Mouse (Mus musculus) cerebellum, adult 9-10 months (tissue): ENCODE data around the gene Zbtb12.
"Not testable (repeated sequence)": the region's sequence is repeated elsewhere in the genome, so short reads cannot be mapped to it uniquely, and the experiment has no call there.

Source experiments
- DNase-seq: peaks from one replicate; pipeline ENCODE4 v3.0.0; 2022

The Zbtb12 gene

DNA sequence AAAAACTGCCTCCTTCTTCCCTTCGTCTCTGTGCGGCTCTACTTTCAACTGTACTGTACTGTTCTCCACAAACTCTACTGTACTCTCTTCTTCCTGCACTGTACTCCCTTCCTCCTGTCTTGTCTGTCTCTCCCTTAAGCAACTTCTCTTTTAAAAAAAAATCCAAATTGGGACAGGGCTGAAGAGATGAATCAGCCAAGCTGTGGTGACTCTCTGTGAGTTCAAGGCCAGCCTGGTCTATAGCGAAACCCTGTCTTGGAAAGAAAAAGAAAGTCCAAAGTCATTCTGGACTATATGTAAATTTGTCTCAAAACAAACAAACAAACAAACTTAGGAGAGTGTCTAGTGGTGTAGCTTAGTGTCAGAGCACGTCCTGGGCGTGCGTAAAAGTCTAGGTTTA lies 5.0 kb upstream of the Zbtb12 start:
- DNase-seq, result no peak

DNA sequence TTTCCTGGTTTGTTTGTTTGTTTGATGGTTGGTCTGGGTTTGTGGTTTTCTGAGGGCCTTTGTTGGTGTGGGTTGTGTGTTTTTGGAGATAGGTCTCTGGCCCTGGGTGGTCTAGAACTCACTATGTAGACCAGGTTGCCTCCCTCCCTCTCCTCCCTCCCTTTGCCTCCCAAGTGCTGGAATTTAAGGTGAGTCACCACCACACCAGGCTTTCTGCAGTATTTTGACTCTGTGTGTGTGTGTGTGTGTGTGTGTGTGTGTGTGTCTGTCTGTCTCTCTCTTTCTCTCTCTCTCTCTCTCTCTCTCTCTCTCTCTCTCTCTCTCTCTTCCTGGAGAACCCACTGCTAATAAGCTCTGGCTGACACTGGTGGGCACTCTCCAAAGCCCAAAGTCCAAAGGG lies 1.9 kb downstream of the Zbtb12 start:
- DNase-seq, result no peak

DNA sequence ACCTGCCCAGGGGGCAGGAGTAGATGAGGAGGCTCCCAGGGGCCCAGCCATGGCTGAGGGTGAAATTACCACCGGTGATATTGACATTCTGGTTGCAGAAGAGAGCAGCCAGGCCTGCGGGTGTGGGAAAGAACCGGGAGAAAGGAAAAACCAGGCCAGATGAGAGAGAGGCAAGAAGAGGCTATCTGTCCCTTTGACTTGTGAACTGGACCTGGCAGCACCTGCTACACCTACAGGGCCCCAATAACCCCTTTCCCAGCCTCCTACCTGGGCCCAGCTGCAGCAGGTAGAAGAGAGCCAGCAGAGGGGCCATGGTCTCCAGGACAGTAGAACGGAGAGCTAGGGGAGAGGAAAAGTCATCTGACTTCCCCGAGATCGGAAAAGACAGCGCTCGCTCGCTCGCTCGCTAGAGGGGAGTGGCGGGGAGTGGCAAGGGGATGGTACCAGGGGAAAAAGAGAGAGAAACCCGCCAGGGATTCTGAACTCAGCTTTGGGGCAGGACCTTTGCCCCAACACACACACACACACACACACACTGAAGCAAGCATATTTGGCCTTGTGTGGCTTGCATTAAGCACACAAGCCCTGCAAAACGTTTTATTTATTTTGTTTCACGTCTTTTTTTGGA lies 2.5 kb downstream of the Zbtb12 start, which contains the start of gene Gm20547:
Gene Gm20547, minus strand, starts transcription at position 360 of the 628 bp plus-strand sequence.
- DNase-seq, result no peak

DNA sequence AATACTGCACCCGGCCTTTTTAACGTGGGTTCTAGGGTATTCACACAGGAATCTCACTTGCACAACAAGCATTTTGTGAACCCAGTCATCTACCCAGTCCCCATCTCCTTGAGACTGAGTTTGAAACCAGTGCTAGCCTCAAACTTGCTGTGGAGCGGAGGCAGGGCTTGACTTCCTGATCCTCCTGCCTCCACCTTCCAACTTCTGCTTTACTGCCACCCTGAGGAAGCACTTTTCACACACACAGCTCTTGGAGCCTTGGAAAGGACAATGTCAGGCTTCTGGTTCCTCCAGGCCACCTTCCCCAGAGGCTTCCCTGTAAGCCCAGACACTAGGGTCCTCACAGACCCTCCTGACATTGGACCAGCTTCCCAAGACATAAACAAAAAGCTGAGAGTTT lies 4.0 kb downstream of the Zbtb12 start:
- DNase-seq, result no peak

DNA sequence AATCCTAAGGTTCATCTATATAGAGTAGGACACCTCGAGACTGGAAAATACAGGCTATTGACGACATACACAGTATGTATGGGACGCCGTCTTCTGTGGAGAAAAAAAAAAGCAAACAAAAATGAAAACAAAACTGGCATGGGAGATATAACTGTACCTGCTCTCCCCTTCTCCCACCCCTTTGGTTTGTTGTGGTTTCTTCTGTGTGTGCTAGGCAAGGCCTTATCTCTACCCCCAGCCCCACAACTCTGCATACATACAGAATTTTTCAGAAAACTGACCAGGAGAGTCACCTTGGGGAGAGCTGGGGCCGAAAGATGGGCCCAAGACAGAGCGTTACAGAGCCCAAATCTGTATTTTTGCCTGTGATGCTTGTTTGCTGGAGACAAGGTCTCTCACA lies 5.4 kb downstream of the Zbtb12 start:
- DNase-seq, result no peak

DNA sequence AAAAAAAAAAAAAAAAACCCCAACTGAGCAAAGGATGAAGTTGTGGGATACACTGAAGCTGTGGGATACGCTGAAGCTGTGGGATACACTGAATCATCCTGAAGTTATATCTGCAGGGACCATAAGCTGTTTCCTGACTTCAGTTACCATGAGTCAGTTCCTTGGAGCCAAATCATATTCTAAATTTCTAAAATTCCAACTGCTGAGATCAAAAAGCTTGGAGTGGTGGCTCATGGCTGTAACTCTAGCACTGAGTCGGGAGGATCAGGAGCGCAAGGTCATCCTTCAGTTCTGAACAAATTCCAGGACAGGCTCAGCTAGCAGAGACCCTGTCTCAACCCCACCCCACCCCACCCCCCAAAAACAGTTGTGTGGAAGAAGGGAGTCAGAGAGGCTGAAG lies 6.3 kb downstream of the Zbtb12 start:
- DNase-seq, result no peak

DNA sequence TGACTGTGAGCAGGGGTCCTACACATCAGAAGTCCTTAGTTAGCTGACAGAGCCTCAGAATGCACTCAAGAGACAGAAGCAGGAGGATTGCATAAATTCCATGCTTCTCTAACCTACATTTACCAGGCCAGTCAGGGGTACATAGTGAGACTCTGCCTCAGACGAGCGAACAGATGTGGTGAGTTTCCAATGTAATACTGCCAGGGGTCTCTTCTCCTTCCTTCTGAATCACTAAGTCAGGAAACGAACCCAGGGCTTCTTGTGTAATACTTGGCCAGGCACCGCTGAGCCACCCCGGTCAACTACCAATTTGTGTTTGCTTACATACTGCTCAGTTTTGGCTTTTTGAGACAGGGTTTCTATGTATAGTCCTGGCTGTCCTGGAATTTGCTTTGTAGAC lies 8.7 kb downstream of the Zbtb12 start:
- no peak for DNase-seq

DNA sequence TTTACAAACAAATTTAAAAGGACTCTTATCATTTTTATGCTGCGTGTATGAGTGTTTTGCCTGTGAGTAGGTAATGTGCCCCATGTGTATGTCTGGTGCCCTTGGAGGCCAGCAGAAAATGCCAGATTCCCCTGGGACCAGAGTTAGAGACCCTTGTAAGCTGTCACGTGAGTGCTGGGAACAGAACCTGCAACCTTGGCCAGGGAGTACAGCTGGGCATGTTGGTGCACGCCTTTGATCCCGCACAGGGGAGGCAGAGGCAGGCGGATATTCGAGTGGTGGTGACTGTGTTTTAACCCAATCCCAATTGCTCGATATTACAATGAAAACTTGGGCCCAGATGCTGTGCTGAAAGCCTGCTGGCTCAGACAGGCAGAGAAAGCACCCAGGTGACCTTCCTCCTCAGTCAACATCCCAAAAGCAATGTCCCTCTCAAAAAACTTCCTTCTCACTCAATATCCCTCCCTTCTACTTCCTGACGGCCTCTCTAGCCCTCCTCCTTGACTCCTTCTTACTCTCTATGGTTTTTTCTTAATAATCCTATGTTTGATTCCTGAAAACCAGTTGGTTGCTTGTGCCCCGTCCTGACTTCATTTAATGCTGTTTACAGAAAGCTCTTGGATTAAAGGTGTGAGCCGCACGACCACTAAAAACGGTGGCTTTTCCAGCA lies 10.9 kb downstream of the Zbtb12 start:
- DNase-seq, result no peak

DNA sequence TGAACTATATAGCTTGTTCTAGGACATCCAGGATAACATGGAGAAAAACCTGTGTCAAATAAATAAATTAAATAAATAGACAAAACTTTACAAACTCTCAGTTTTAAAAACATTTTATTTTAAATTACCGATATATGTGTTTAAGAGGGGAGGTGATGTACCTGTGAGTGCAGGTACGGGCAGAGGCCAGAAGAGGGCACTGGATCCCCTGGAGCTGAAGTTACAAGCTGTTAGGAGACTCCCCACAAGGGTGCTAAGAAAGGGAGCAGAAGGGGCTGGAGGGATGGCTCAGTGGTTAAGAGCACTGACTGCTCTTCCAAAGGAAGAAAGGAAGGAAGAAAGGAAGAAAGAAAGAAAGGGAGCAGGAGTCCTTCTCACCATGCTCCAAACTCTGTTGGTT lies 12.1 kb downstream of the Zbtb12 start:
- no peak for DNase-seq

DNA sequence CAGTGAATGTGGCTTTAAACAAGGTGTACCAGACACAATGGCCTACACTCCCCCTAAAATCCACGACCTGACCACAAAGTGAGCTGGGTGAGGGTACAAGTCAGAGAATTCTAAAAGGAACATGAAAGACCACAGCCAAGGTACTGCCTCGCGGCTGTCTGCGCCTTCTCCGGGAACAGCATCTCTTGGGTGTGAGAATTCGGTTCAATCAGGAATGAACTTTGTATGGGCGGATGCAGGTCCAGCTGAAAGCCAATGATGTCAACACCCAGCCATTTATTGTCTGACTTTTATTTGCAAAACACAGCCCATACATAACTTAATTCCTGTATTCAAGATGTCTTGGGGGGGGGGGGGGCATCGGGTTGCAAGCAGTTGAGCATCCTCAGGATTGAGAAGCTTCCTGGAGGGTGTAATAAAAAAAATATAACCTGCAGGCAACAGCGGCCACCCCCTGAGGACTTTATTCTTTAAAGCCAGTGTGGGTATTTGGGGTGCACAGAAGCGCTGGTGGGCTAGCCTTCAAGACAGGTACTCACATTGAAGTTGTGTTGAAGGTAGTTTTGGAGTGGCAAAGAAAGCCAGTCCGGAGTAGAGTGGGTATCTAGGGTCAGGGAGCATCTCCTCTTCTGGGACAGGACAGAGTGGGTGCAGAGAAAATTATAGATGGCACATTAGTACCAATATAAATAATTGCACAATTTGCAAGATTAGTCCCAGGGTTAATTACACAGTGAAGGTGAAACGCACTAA lies 14.0 kb downstream of the Zbtb12 start:
- peak; percentile 62 for DNase-seq

DNA sequence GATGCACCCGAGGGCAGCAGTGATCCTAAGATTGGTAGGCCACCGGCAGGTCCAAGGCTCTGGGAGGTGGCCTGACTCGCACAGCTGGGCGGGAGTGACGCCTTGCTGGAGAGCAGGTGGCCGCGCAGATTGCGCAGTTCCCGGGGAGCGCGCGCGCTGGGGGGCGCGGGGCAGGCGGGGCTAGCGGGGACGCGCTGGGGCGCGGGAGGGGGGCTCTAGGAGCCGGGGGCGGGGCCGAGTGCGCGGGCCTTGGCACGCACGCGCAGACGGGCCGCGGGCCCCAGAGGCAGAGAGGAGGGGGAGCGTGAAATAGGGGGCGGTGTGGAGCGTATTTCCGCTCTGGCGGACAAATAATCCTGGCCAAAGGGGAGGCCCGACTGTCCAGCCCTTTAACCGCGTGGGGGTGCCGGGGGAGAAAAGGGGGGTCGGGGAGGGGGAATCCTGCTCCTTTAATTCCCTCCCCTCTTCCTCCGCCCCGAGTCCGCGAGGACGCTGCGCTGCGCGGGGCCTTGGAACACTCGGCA lies 14.9 kb downstream of the Zbtb12 start:
- peak; percentile 93 for DNase-seq

DNA sequence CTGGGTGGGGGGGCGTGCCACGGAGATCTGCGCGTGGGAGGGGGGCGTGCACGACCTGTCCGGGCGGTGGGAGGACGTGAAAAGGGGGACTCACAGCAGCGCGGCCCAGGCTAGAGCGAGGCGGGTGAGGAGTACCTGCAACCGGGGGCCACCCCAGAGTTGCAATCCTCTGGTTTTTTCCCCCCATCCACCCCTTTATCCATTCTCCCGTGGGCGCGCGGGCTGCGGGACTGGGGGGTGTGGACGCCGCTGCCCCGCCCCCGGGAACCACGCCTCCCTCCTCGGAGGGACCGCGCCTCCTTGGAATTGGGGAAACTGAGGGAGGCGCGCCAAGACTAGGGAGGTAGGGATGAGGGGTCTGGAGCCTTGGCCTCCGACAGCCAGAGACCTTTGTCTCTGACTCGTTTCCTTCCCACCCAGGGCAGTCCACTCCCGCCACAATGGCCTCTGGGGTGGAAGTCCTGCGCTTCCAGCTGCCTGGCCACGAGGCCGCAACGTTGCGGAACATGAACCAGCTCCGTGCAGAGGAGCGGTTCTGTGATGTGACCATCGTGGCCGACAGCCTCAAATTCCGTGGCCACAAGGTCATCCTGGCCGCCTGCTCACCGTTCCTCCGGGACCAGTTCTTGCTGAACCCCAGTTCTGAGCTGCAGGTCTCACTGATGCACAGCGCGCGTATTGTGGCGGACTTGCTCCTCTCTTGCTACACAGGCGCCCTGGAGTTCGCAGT lies 15.7 kb downstream of the Zbtb12 start:
- DNase-seq, result peak; percentile 76

DNA sequence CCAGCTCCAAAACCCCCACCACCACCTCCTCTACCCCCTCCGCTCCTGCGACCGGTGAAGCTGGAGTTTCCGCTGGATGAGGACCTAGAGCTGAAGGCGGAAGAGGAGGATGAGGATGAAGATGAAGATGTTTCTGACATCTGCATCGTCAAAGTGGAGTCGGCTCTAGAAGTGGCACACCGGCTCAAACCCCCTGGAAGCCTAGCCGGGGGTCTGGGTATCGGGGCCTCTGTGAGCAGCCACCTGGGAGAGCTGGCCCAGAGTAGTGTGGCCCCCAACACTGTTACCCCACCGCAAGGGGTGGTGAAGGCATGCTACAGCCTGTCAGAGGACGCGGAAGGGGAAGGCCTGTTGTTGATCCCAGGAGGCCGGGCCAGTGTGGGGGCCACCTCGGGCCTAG lies 16.4 kb downstream of the Zbtb12 start:
- DNase-seq, result no peak

DNA sequence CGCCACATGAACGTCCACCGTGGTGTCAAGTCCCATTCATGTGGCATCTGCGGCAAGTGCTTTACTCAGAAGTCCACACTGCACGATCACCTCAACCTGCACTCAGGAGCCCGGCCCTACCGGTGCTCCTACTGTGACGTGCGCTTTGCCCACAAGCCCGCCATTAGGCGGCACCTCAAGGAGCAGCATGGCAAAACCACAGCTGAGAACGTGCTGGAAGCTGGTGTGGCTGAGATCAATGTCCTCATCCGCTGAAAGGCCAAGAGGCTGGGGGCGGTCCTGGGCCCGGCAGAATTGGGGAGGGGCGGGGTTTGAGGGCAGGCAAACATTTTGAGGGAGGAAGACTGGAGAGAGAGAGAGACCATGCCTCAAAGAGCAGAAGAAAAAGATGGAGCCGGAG lies 17.1 kb downstream of the Zbtb12 start:
- peak; percentile 53 for DNase-seq

DNA sequence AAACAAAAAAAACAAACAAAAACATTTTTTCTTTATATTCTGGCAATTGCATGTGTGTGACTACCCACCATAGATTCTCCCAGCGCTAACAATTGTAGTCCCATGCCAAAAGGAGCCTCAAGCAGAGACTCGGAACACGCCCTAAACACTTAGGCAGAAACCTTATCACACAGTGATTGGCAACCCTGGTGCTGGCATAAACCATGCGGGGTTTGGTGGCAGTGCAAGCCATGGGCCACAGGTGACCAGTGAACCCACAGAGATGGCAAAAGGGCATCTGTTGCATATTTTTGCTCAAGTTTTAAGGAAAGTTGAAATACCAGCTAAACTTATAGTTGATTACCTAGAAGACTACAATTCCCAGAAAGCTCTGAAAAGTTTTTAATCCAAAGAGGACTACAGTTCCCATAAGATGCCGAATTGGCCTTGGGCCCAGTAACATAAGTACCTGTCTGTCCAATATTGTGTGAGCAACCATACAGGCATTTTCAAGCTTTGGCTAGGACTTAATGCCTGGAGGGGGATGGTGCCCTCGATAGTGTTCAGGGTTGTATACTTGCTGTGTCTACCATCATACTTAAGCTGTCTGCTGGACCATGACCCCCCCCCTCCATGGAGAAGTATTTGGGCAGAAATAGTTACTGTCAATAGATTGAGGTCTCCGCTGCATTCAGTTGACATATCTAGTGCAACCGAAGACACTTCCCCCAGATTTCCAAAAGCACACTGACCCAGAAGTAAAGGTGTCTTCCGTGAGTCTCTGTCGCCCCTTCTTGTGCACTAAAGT lies 18.3 kb downstream of the Zbtb12 start:
- DNase-seq, result peak; percentile 78

DNA sequence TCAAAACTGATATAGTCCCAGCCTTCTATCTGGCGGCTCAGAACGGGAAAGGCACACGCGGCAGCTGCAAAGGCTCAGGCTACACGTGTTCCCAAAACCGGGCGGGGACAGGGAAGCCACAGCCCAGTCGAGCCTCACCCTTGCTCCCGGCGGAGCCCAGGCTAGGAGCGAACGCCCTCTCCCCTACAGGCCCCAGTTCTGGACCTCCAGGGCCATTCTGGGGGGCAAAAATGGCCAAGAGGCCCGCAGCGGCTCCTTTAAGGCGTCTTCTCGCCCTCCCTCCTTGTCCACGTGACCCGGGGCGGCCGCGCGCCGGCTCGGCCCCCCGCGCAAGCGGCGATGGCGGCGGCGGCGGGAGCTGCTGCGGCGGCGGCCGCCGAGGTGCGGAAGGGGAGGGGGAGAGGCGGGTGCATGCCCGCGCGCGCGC lies 18.9 kb downstream of the Zbtb12 start, which contains the start of the genes C2 and Ehmt2:
Gene C2, minus strand, starts transcription at position 106 of the 427 bp plus-strand sequence.
Gene Ehmt2, plus strand, starts transcription at position 310 of the 427 bp plus-strand sequence.
- peak; percentile 80 for DNase-seq

DNA sequence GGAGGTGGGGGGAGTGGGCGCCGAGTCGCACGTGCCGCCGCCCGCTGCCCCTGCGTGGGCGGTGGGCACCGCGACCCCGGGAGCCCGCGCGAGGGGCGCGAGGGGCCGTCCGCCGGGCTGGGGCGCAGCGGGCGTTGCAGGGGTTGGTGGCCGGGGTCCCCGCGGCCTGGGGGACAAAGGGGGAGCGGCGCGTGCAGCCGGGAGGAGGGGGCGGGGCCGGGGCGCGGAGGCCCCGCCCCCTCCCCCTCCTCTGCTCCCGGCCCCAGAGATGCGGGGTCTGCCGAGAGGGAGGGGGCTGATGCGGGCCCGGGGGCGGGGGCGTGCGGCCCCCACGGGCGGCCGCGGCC lies 19.4 kb downstream of the Zbtb12 start:
- no peak for DNase-seq

DNA sequence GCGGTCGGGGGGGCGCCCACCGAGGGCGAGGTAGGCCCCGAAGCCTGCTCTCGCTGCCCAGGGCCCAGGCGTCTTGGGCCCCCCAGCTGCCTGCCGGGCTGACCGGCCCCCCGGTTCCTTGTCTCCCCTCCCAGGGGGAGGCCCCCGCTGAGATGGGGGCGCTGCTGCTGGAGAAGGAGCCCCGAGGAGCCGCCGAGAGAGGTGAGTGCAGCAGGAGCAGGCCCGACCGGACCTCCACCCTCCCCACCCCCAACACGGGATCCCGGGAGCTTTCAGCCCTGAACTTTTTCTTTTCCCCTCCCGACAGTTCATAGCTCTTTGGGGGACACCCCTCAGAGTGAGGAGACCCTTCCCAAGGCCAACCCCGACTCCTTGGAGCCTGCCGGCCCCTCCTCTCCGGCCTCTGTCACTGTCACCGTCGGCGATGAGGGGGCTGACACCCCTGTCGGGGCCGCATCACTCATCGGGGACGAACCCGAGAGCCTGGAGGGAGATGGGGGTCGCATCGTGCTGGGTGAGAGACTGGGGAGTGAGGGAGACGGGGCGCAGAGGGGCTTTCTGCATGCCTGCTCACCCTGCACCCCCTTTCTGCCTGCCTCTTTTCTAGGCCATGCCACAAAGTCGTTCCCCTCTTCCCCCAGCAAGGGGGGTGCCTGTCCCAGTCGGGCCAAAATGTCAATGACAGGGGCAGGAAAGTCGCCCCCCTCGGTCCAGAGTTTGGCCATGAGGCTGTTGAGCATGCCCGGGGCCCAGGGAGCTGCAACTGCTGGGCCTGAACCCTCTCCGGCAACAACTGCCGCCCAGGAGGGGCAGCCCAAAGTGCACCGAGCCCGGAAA lies 20.0 kb downstream of the Zbtb12 start:
- DNase-seq, result peak; percentile 63

DNA sequence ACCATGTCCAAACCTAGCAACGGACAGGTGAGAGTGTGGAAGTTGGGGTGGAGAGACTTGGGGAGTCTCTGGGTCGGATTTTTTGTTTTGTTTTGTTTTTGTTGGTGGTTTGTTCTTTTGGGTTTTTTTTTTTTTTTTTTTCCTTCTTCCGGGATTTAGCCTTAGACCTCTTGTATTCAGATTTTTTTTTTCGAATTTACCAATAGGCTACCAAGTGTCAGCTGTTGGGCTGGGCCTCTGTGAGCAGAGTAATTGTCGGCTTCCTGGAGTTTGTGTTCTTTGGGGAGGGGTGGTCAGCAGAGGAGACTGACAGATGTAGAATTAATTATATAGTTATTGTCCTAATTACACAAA lies 20.6 kb downstream of the Zbtb12 start:
- no peak for DNase-seq

DNA sequence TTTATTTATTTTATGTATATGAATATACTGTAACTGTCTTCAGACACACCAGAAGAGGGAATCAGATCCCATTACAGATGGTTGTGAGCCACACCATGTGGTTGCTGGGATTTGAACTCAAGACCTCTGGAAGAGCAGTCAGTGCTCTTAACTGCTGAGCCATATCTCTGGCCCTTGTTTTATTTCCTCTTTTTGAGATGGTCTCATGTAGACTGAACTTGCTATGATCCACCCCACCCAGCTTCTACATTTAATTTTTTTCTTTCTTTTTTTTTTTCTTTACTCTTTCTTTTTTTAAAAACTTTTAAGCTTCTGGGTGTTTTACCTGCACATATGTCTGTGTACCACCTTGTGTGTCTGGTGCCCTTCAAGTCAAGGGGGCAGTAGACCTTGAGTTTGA lies 21.5 kb downstream of the Zbtb12 start:
- not testable (repeated sequence) for DNase-seq

DNA sequence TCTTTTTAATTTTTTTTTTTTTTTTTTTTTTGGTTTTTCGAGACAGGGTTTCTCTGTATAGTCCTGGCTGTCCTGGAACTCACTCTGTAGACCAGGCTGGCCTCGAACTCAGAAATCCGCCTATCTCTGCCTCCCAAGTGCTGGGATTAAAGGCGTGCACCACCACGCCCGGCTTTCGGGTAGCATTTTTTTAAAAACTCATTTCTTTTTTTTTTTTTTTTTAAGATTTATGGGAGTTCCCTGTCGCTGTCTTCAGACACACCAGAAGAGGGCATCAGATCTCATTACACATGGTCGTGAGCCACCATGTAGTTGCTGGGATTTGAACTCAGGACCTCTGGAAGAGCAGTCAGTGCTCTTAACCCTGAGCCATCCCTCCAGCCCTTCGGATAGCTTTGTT lies 22.7 kb downstream of the Zbtb12 start:
- DNase-seq, result not testable (repeated sequence)
